Mouse (Mus musculus): ENCODE results near the gene Syngr2. TPM values are rescaled to one million over a fixed set of nuclear protein-coding genes. Genes with fewer than 3 reads are reported as not detected.
A peak's percentile ranks its signal among the peaks of the same experiment; 100 is the strongest.
"Not testable (repeated sequence)": the region's sequence is repeated elsewhere in the genome, so short reads cannot be mapped to it uniquely, and the experiment has no call there.

Syngr2 gene
- total RNA-seq, 2 experiments from 2014 or later: 109 to 119 TPM

DNA sequence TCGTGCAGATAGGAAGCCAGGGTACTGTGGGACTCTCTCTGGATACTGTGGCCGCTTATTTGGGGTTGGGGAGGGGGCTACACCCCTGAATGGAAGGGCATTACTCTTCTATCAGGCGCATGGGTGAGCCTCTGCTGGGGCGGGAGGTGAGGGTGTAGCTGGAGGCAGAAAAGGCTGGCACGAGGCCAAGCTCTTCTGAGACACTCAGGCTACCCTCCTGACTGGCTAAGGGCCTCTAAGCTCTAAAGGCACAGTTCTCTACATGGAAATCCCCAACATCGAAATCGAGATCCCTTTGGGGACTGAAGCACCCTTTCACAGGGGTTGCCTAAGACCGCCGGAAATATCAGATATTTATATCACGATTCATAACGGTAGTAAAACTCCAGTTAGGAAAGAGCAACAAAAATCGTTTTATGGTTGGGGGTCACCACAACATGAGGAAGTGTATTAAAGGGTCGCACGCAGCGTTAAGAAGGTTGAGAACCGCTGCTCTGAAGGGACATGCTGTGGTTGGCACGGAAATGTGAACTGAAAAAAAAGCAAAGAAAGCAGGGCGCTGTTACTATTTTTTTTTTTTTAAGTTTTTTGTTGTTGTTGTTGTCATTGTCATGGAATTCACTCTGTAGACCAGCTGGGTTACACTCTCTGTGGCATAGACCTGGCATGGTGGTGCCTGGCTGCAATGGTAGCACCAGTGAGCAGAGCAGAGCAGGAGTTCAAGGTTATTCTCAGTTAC is 18.9 kb downstream of the Syngr2 start:
- DNase-seq: no peak
- intact Hi-C loops (cut with DNase I): loop anchor here (5.0 kb wide), 1 partner anchor 346 kb away; the partner anchor contains the start of gene Gm11733

DNA sequence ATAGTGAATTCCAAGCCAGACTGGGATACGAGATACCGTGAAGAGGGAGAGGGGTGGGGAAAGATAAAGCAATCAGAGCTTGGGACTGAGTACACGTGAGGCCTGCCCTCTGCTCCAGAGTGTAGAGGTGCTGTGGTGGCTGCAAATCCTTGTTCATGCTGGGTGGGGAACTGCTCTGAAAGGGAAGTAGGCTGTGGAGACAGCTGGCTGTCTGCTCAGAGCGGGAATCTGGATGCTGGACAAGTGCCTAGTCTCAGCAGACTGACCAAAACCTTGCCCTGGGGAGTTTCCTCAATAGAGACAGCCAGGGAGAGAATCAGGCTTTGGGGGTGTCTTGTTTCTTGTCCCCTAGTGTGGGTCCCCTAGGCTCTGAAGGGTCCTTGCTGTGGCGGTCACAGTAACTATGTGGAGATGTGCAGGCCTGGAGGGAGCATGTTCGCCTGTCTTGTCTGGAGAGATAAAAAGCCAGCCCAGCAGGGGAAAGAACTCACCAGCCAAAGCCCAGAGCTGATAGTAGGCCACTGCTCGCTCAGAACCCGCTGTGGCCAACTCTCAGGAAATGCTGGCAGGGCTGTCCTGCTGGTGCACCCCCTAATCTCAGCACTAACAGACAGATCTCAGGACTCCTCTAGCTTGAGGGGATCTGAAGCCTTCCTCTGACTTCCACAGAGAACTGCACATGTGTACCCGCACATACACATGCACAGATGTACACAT is 19.6 kb downstream of the Syngr2 start:
- intact Hi-C loops (cut with DNase I): loop anchor here (5.0 kb wide), 1 partner anchor 347 kb away; the partner anchor contains the start of gene Gm11733
- peak in 1 of 2 experiments; percentile 65 for DNase-seq

DNA sequence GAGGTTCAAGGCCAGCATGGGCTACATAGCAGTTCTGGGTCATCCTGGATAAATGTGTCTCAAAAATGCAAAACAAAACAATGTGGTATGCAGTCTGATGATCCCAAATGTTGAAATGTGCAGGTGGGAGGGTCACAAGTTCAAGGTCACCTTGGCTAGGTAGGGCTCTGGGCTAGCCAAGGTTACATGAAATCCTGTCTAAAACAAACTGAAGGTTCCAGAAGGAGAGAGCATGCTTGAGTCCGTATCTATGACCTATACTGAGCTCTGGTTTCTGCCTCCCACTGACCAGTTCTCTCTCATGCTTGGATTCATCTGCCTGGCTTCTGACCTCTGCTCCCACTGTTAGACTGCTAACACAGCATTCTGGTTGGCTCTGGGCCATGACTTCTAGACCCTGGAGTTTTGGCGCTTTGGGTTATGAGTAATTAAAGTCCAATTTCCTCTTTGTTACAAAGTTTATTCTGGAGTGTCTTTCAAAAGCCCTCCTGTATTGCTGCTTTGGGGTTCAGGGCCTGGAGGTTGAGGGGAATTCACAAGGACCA is 20.3 kb downstream of the Syngr2 start:
- no peak for DNase-seq

DNA sequence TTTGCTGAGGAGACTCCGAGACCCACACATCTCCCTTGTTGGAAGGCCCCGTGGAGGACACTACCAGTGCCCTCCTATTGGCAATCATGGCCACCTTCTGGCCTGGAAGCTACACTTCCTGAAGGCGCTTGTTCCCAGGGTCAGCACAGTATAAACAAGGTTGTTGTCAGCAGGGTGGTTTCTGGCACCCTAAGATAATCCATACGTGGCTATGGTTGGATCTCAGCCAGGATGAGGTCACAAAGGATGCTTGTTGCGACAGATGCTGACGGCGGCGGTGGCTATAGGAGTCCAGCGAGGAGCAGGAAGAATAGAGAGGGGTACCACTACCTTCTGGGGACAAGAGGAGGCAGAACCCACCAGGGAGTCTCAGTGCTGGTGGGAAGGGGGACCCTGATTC is 20.9 kb downstream of the Syngr2 start:
- intact Hi-C loops (cut with DNase I): no loop called here
- no peak for DNase-seq

More for the DNA sequence above, 20.3 kb downstream of the Syngr2 start:
- intact Hi-C loops (cut with DNase I): loop anchor here (5.0 kb wide), 1 partner anchor 347 kb away; the partner anchor contains the start of gene Gm11733

DNA sequence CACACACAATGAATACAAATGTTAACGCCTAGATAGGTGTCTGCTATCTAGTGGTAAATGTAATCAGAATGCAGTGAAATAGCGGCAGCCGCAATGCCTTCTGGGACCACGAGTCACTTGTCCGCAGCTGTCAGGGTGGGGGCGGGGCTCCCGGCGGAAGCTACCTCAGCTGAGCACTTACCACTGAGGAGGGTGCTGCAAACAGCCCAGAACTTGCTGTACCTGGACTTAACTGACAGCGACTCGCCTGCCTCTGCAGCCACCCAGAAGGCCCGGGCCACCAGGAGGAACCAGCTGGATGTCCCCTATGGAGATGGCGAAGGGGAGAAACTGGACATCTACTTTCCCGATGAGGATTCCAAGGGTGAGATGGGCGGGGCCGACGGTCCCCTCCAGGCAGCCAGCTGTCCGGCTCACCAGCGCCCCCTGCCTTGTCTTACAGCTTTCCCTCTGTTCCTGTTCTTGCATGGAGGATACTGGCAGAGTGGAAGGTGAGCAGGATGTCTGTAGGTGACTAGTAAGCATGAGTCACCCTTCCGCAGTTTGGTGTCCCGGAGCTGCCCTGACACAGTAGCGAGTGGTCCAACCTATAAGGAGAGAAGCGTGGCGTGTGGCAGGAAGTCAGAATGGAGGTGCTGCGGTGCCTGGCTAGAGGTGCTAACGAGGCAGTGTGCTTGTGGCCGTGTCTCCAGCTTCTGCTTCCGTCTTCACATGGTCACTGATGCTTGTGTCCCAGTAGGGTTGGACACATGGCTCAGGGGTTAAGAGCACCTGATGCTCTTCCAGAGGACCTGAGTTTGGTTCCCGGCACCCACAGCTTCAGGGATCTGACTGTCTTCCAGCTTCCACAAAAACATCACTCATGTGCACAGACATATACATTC is 22.9 kb downstream of the Syngr2 start:
- peak; percentile 75 to 80 for DNase-seq
- intact Hi-C loops (cut with DNase I): no loop called here

DNA sequence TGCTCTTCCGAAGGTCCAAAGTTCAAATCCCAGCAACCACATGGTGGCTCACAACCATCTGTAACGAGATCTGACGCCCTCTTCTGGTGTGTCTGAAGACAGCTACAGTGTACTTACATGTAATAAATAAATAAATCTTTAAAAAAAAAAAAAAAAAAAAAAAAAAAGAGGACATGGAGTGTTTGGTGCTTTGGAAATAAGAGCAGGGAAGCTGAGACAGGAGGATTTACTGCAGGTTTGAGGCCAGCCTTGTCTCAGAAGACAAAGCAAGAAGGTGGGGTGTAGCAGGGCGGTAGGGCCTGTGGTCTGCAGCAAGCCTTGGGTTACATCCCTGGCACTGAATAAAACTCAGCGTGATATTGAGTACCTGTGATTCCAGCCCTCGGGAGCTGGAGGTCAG is 24.0 kb downstream of the Syngr2 start:
- DNase-seq; intact Hi-C loops (cut with DNase I): not testable (repeated sequence)

DNA sequence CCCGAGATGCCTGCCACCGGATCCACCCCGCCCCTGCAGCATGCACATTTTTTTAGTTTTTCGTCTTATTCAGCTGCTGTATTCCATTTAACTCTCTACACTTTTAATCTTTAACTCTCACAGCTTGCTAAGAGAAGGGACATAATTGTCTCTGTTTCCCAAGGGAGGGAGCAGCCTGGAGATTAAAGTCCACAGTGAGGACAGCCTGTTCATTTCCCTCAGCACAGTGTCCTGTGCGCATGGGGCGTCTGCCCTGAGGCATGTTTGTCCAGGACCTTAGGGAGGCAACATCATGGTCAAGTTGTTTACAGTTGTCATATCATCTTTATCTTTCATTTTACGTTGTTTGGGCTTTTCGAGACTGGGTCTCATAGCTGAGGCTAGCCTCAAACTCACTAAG is 24.6 kb downstream of the Syngr2 start:
- no peak for DNase-seq
- intact Hi-C loops (cut with DNase I): no loop called here

DNA sequence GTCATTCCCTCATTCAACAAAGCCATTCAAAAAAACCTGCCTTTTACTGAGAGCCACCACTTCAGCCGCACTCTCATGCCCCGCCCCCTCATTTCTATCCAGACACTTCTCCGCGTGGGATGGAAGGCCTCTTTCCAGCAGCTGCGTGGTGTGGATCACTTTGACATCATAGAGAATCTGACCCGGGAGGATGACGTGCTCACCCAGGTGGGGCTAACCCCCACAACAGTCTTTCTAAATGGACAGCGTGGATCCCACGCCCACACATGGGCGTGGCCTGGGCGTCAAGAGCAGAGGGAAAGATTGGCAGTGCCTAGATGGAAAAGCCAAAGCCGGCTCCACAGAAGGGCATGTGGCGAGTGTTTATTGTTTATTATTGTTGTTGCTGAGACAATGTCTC is 26.8 kb downstream of the Syngr2 start:
- DNase-seq: no peak
- intact Hi-C loops (cut with DNase I): no loop called here

DNA sequence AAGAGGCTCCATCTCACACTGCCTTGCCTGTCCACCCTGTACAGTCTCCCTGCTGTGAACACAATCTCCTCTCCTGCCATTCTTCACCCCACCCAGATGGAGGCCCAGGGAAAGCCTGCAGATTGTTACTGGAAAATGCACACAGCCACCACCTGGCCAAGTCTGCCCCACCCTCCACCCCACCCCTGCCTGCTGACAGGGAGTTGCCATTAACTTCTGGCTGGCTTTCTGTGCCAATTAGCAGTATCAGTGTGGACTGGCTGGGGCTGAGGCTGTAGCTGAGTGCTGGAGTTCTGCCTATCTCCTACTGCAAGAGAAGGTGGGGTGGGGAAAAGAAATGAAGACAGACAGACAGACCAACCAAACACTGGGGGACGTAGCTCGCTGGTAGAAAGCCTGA is 29.1 kb downstream of the Syngr2 start:
- DNase-seq: no peak
- intact Hi-C loops (cut with DNase I): no loop called here

DNA sequence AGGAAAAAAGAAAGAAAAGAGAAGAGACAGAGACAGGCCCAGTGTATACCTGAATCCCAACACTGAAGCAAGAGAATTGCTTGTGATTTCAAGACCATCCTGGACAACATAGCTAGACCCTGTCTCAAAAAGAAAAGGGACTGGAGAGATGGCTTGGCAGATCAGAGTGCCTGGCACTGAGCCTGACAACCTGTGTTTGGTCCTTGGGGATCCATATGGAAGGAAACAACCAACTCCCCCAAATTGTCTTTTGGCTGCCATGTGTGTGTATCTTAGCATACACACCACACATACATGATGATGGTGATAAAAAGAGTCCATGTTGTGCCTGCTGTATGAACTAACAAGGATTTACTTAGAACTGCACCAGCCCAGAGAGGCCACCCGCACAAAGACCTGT is 29.6 kb downstream of the Syngr2 start:
- no peak for DNase-seq
- intact Hi-C loops (cut with DNase I): no loop called here

DNA sequence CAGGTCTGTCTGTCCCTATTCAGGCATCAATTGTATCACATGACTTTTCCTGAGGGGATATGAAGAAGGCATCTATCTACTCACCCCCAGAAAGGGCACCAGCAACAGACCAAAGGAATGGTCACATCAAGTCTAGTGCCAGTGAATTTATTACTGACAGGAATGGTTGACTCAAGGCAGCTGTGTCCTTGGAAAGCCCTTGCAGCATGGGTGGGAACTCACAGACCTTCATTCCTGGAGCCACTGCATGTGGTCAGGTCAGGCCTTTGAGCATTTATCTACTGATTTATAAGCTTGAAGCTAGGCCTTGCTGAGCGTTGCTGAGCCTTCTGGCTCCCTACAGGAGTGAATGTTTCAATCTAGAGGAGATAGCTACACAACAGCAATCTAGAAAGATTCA is 31.4 kb downstream of the Syngr2 start:
- intact Hi-C loops (cut with DNase I): no loop called here
- DNase-seq: no peak

DNA sequence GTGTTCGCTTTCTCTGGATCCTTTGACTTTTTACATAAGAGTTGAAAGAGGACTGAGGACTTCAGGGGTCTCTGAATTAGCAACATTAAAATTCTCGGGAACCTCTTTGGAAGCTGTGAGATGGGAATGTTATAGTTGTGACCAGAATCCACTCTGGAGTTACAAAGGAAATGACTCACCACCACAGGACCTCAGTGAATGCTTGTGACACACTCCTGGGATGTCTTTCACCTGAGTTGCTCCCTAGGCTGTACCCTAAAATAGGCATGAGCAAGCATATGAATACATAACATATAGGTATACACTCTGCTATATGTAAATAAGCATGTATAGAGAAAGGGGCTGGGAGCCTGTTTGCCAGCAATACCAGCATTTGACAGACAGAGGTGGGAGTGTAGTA is 34.0 kb downstream of the Syngr2 start:
- intact Hi-C loops (cut with DNase I): no loop called here
- DNase-seq: no peak

DNA sequence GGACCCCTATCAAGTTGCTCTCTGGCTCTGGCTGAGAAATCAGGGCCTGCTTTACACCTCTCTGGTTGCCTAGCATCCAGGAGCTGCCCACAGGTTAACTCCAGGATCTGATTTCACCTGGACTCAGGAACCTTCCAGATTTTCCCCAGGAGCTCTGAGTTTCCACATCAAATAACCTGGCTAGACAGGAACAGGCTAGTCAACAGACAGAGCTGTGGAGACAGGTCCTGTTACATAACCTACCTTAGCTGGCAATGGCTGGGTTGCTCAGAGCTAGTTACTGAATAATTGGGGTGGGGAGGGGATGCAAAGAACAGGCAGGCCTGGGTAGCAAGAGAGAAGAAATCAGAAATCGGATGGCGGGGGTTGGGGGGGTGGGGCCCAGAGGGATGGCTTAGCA is 35.5 kb downstream of the Syngr2 start:
- DNase-seq: no peak
- intact Hi-C loops (cut with DNase I): no loop called here

DNA sequence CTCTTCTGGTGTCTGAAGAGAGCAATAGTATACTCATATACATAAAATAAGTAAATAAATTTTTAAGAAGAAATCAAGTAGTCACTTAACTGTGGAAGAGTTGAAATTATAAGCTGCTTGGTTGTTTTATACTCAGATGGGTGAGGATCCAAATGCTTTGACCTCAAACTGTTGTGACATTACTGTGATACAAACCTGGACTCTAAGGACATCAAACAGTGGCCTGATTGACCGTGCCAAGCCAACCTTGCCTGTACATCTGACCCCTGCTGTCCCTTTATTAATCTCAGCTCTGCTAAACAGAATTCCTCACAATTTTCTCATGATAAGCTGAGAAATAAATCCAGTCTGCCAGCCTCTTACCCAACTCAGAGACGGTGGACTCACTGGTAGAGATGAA is 36.2 kb downstream of the Syngr2 start:
- no peak for DNase-seq
- intact Hi-C loops (cut with DNase I): no loop called here

DNA sequence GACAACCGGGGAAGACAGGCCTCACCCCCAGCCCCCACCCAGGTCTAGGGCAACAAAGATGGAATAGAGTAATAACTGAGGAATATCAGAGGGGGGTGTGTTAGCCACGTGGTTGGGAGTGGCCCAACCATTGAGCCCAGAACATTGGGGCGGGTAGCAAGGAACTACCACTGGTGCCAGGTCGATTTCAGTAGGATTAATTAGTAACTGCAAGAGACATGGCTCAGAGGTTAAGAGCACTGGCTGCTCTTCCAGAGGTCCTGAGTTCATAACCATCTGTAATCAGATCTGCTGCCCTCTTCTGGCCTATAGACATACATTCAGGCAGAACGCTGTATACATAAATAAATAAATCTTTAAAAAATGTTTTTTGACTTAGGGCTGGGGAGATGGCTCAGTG is 37.2 kb downstream of the Syngr2 start:
- DNase-seq: no peak
- intact Hi-C loops (cut with DNase I): no loop called here

DNA sequence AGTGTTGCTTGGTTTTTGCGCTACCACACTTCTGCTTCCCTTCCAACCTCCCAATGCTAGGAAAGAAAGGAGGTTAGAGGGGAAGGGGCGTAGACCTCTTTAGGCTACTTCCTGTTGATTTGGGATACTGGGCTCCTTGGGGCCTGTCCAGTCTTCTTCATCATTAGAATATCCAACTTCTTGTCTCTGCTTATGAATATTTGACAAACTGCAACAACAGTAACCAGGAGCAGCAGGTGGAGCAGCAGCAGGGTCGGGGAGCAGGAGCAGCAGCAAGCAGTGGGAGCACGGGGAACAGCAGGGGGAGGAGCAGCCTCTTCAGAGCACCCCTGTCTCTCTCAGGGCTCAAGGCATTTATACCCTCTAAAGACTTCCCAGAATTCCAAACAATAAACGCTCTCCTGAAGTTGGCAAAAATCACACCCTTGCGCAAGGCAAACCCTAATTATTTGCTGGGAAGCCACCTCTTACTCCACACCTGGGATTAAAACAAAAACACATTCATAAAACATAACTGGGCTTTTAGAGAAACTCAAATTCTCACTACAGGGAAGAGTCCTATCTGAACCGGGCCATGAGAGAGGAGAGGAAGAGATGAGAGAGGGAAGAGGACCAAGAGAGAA is 38.2 kb downstream of the Syngr2 start:
- intact Hi-C loops (cut with DNase I): no loop called here
- DNase-seq: no peak

DNA sequence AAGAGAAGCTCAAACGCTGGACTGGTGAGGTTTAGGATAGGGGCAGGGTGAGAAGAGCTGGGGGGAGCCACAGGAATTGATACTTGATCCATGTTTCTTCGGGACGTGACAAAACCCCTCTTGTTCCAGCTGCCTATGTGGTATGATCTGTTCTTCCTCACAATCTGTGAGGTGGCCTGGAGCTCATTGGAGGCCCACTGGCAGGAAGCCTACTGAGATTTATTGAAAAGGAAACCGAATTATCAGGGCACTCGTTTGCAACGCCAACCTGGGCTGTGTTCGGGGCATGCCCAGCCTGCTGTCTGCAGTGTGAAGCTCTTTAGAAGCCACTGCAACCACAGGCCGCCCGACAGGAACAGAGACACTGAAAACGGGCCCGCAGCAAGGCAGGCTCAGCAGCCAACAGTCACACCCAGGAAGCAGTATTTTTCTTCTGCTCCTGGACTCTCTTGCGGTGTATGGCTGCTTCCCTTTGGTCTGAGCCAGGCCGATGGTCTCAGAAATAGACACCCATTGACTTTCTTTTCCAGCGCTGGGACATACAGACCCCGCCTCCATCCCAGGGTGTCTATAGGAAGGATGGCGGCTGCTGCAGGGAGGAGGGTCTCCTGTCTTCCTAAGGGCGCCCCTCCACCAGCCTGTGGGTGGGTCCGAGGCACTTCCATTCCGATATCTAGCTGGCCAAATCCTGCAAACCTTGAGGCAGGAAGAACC is 39.0 kb downstream of the Syngr2 start:
- intact Hi-C loops (cut with DNase I): no loop called here
- peak in 1 of 2 experiments; percentile 45 for DNase-seq

DNA sequence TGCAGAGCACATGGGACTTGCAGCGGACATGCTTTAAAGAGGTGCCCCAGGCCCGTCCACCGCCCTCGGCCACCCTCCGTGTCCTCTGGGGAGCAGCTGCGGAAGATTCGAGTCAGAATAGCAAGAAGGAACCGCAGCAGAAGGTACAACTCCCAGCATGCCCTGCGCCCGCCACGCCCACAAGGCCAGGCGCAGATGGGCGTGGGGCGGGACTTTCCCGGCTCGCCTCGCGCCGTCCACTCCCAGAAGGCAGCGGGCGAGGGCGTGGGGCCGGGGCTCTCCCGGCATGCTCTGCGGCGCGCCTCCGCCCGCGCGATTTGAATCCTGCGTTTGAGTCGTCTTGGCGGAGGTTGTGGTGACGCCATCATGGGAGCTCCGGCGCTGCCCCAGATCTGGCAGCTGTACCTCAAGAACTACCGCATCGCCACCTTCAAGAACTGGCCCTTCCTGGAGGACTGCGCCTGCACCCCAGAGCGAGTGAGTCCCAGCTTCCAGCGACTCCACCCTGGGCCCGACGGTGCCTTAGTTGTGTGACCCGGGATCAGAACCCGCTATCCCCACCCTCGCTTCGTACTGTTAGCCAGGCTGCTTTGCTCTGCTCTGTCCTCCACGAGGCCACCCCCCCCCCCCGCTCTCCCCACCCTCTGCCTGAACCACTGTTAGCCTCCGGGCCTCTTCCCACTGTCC is 39.7 kb downstream of the Syngr2 start, which contains the start of gene Birc5:
TSS of gene Birc5 (plus strand) at position 267 of the 687 bp plus-strand sequence.
- DNase-seq: peak; percentile 95 to 98
- intact Hi-C loops (cut with DNase I): no loop called here

DNA sequence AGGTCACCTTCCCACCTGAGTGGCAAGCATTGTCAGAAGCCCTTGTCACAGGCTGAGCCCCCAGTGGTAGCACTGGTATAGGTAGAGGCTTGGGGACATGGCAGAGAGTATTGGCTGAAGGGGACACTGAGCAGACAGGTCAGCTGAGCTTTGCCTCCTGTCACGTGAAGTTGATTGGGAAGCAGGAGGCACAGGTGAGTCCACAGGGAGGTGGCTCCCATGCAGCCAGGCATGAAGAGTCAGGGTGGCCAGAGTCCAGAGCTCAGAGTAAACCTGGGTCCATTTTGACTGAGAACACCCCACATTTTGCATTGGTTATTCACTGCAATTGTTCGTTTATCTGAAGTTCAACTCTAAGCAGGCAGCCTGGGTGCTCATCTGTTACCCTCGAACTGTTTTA is 43.4 kb downstream of the Syngr2 start:
- no peak for DNase-seq
- intact Hi-C loops (cut with DNase I): no loop called here

Data from heart, postnatal 36 days (tissue).